Mouse (Mus musculus): ENCODE measurements around the gene Ccdc6. TPM values are rescaled to one million over a fixed set of nuclear protein-coding genes. Genes with fewer than 3 reads are reported as not detected.

The Ccdc6 gene
- total and polyA plus RNA-seq, 3 experiments: 14.3 to 28.5 (median 26.3) TPM

DNA sequence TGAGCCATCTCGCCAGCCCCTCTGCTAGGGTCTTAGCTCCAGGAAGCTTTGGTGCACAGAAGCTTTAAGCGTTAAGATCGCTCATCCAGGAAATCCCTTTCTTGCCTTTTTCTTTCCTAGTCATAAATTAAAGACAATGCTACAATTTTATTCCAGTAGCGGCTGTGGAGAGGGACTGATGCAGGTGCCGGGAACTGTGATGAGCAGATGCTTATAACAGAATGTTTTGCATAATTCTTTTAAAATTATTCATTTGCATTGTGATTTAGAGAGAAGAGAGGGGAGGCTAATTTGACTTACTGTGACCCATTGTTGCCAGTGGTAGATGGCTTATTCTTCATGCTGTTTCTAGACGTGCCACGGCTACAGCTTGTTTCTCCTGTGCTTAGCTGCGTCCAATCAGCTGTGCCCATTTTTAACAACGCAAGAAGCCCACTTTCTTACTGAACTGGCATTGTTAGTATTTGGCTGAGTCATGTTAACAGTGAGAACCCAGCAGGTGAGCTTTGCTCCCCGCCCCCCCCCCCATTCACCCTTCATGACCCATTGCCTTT is 47.2 kb downstream of the Ccdc6 start:
- H3K27ac ChIP-seq: no peak overlapping the region
- peaks cover 4% of the 10 kb centered on the region for H3K4me1 ChIP-seq (ENCODE audit: control insufficient read depth, insufficient read depth, low read length)
- TF ChIP-seq POLR2A (IDR thresholded peaks at IDR 0.05; ENCODE audit: insufficient read depth, low read depth, low read length) (no peak), EP300 (IDR thresholded peaks at IDR 0.05; ENCODE audit: insufficient read depth, low read depth, low read length) (no peak), CTCF (IDR thresholded peaks at IDR 0.05) (no peak)
- DNase-seq: no peak
- no peaks in the 10 kb centered on the region for H3K27me3 ChIP-seq (ENCODE audit: control insufficient read depth, insufficient read depth, low read length)
- WGBS: 95% methylated on average over 10 of the region's 10 CpGs
- no peaks in the 10 kb centered on the region; the same call in 1 of the 2 replicates for H3K36me3 ChIP-seq (ENCODE audit: control insufficient read depth, insufficient read depth, low read length)
- intact Hi-C loops (cut with DNase I): no loop called here
- no peak overlapping the region for H3K4me3 ChIP-seq
- H3K79me2 ChIP-seq (replicated peaks; ENCODE audit: control insufficient read depth, insufficient read depth, low read length): peaks cover 2% of the 10 kb centered on the region; the same call in 1 of the 2 replicates
- no peak overlapping the region for H3K9ac ChIP-seq (ENCODE audit: low read depth, low read length)

DNA sequence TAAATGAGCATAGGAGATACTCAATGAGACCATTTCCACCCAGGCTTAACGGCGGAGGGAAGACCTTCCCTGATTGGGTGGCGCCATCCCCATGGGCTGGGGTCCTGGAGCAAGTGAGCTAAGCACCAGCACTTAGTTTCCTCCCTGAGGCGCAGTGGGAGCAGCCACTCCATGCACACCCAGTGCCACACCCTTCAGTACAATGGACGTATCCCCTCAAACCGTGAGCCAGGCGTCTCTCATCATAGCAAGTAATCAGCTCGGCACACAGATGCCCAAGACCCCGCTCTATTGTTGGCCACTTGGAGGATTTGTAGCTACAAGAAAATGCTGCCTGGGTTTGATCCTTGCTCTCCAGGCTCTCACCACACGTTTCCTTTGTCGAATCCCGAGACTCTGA is 49.0 kb downstream of the Ccdc6 start:
- Histone ChIP-seq H3K4me1 (ENCODE audit: control insufficient read depth, insufficient read depth, low read length) (peaks cover 12% of the 10 kb centered on the region), H3K36me3 (ENCODE audit: control insufficient read depth, insufficient read depth, low read length) (no peaks in the 10 kb centered on the region), H3K27ac (no peak overlapping the region), H3K9ac (ENCODE audit: low read depth, low read length) (no peak overlapping the region), H3K4me3 (no peak overlapping the region), H3K79me2 (replicated peaks; ENCODE audit: control insufficient read depth, insufficient read depth, low read length) (0 out of 2 replicates have a peak, but pooled peaks cover 1% of the 10 kb centered on the region), H3K27me3 (ENCODE audit: control insufficient read depth, insufficient read depth, low read length) (no peaks in the 10 kb centered on the region)
- intact Hi-C loops (cut with DNase I): no loop called here
- 95% methylated on average over 12 of the region's 12 CpGs for WGBS
- DNase-seq: no peak
- TF ChIP-seq POLR2A (IDR thresholded peaks at IDR 0.05; ENCODE audit: insufficient read depth, low read depth, low read length) (no peak), CTCF (IDR thresholded peaks at IDR 0.05) (no peak), EP300 (IDR thresholded peaks at IDR 0.05; ENCODE audit: insufficient read depth, low read depth, low read length) (no peak)

DNA sequence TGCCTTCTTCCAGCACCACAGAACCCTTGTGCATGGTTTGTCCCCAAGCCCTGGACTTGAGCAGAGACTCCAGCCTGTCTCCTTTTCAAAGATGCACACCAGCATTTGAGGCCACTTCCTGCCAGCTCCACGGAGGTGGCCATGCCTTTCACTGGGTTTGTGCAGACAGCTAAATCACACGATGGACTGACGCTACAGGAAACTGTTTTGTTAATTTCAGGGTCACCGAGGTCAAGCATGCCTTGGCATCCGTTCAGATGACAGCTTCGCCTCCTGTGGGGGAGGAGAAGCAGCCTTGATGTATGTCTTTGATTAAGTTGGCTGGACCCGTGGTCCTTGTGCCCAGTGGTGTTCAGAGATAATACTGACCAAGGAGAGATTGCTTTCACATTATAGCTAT is 52.2 kb downstream of the Ccdc6 start:
- Histone ChIP-seq H3K4me3 (no peak overlapping the region), H3K79me2 (replicated peaks; ENCODE audit: control insufficient read depth, insufficient read depth, low read length) (no peaks in the 10 kb centered on the region), H3K27me3 (ENCODE audit: control insufficient read depth, insufficient read depth, low read length) (no peaks in the 10 kb centered on the region), H3K36me3 (ENCODE audit: control insufficient read depth, insufficient read depth, low read length) (no peaks in the 10 kb centered on the region), H3K4me1 (ENCODE audit: control insufficient read depth, insufficient read depth, low read length) (peaks cover 24% of the 10 kb centered on the region), H3K9ac (ENCODE audit: low read depth, low read length) (no peak overlapping the region), H3K27ac (no peak overlapping the region)
- intact Hi-C loops (cut with DNase I): loop anchor here (2.0 kb wide), 1 partner anchor 14 kb away; no protein-coding TSS in a partner anchor
- TF ChIP-seq POLR2A (IDR thresholded peaks at IDR 0.05; ENCODE audit: insufficient read depth, low read depth, low read length): no peak
- TF ChIP-seq EP300 (IDR thresholded peaks at IDR 0.05; ENCODE audit: insufficient read depth, low read depth, low read length): 0 out of 2 replicates have a peak, but pooled peaks have one; percentile 24
- TF ChIP-seq CTCF (IDR thresholded peaks at IDR 0.05): no peak
- whole genome bisulfite sequencing: 18% methylated on average over 7 of the region's 7 CpGs
- DNase-seq: no peak

DNA sequence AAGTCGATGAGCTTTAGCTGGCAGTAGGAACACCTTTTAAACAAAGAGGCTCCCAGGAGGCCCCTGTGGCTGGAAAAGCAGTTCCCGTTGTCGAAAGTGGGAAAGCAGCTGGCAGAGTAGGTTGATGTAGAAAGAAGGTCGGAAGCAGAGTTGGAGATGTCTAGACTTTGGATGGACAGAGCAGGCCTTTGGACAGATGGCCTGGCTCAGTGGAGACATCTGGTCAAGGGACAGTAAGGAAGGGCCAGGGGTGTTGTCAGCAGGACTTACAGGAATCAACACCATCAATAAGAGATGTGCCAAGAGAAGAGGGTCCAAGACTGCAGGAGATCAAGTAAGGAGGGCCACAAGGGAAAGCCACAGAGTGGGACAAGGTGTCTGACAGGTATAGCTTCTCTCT is 53.4 kb downstream of the Ccdc6 start:
- no peaks in the 10 kb centered on the region for H3K79me2 ChIP-seq (replicated peaks; ENCODE audit: control insufficient read depth, insufficient read depth, low read length)
- TF ChIP-seq CTCF (IDR thresholded peaks at IDR 0.05) (no peak), POLR2A (IDR thresholded peaks at IDR 0.05; ENCODE audit: insufficient read depth, low read depth, low read length) (no peak), EP300 (IDR thresholded peaks at IDR 0.05; ENCODE audit: insufficient read depth, low read depth, low read length) (no peak)
- WGBS: 34% methylated on average over 4 of the region's 4 CpGs
- intact Hi-C loops (cut with DNase I): loop anchor here (5.0 kb wide), 1 partner anchor 53 kb away; the partner anchor contains the start of gene Ccdc6
- no peaks in the 10 kb centered on the region for H3K27me3 ChIP-seq (ENCODE audit: control insufficient read depth, insufficient read depth, low read length)
- no peaks in the 10 kb centered on the region for H3K36me3 ChIP-seq (ENCODE audit: control insufficient read depth, insufficient read depth, low read length)
- no peak overlapping the region for H3K4me3 ChIP-seq
- peak in 1 of 2 experiments; percentile 35 for DNase-seq
- peaks cover 24% of the 10 kb centered on the region for H3K4me1 ChIP-seq (ENCODE audit: control insufficient read depth, insufficient read depth, low read length)
- H3K9ac ChIP-seq (ENCODE audit: low read depth, low read length): no peak overlapping the region
- H3K27ac ChIP-seq: peak overlapping the region; percentile 40

DNA sequence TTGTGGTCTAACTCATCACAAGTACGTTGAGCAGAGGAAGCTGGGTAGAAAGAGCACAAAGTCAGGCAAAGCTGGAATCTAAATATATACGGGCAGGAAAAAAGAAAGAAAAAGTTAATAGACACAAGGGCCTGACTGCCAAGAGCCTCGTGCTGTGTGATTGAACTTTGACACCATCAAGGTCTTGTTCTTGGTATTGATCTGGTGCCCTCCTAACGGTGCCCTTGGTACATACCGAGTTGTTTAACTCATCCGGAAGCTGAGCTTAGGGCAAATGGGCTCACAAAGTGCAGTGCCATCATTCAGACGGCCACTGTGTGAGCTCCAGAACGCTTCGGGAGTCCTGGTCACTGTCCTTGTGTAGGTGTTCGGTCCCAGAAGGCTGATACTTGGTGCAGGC is 54.2 kb downstream of the Ccdc6 start:
- Histone ChIP-seq H3K79me2 (replicated peaks; ENCODE audit: control insufficient read depth, insufficient read depth, low read length) (no peaks in the 10 kb centered on the region), H3K4me3 (no peak overlapping the region), H3K27me3 (ENCODE audit: control insufficient read depth, insufficient read depth, low read length) (no peaks in the 10 kb centered on the region), H3K36me3 (ENCODE audit: control insufficient read depth, insufficient read depth, low read length) (no peaks in the 10 kb centered on the region), H3K4me1 (ENCODE audit: control insufficient read depth, insufficient read depth, low read length) (peaks cover 24% of the 10 kb centered on the region), H3K27ac (no peak overlapping the region; the same call in 1 of the 2 replicates), H3K9ac (ENCODE audit: low read depth, low read length) (no peak overlapping the region)
- DNase-seq: no peak
- intact Hi-C loops (cut with DNase I): loop anchor here (5.0 kb wide), 1 partner anchor 54 kb away; the partner anchor contains the start of gene Ccdc6
- 81% methylated on average over 10 of the region's 10 CpGs for WGBS
- TF ChIP-seq EP300 (IDR thresholded peaks at IDR 0.05; ENCODE audit: insufficient read depth, low read depth, low read length) (no peak), POLR2A (IDR thresholded peaks at IDR 0.05; ENCODE audit: insufficient read depth, low read depth, low read length) (no peak), CTCF (IDR thresholded peaks at IDR 0.05) (no peak)

DNA sequence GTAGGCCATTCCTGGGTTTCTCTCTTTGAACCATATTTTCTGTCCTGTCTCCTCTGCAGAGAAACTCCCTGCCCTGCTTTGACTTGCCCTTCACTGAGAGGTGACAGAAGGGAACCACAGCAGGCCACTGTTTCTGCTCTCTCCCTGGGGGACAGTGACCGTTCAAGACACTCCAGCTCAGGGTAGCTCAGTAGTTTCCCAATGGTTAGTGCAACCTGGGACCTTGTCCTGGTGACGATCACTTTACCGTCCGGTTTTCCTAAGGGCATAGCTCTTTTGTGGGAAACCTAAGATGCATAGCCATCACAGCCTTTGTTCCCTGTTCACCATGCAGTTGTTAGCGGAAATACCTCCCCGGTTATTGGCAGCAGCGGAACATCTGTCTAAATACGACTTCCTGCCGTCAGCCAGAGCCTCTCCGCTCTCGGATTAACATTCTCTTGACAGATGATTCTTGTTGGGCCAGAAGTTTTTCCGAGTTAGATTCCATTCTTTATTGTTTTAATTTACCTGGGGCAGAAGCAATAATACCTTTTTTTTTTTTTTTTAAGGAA is 55.3 kb downstream of the Ccdc6 start:
- Histone ChIP-seq H3K27ac (peak overlapping the region; percentile 42), H3K4me3 (peak overlapping the region; percentile 26; the same call in 1 of the 2 replicates), H3K36me3 (ENCODE audit: control insufficient read depth, insufficient read depth, low read length) (no peaks in the 10 kb centered on the region), H3K79me2 (replicated peaks; ENCODE audit: control insufficient read depth, insufficient read depth, low read length) (no peaks in the 10 kb centered on the region), H3K4me1 (ENCODE audit: control insufficient read depth, insufficient read depth, low read length) (peaks cover 24% of the 10 kb centered on the region), H3K27me3 (ENCODE audit: control insufficient read depth, insufficient read depth, low read length) (no peaks in the 10 kb centered on the region), H3K9ac (ENCODE audit: low read depth, low read length) (no peak overlapping the region)
- DNase-seq: peak in 1 of 2 experiments; percentile 41
- TF ChIP-seq EP300 (IDR thresholded peaks at IDR 0.05; ENCODE audit: insufficient read depth, low read depth, low read length): no peak
- TF ChIP-seq POLR2A (IDR thresholded peaks at IDR 0.05; ENCODE audit: insufficient read depth, low read depth, low read length): no peak
- TF ChIP-seq CTCF (IDR thresholded peaks at IDR 0.05): no peak
- WGBS: 23% methylated on average over 12 of the region's 12 CpGs
- intact Hi-C loops (cut with DNase I): loop anchor here (5.0 kb wide), 1 partner anchor 55 kb away; the partner anchor contains the start of gene Ccdc6
